Mouse (Mus musculus) heart, adult 2 months (tissue): ENCODE measurements at regions not wholly inside any gene's neighbourhood (a gene's known extent, or its start where the extent isn't known, plus 50 kb on each side); places are given as distances from the start of the nearest gene placed in this dataset.

ENCODE experiments used
- DNase-seq, 2 experiments: peaks; one replicate each; pipeline ENCODE4 v3.0.0; 2021
- H3K27ac ChIP-seq: fragments of 200-600 bp; 2 replicates; pipeline ENCODE4 v1.8.1; 2022
- H3K27me3 ChIP-seq: fragments of 200-500 bp; 2 replicates; pipeline ENCODE4 v1.6.1; 2012; ENCODE audit warnings: mild to moderate bottlenecking, low read length, inconsistent platforms, mixed read lengths; ENCODE audit not compliant: control insufficient read depth, insufficient read depth
- H3K36me3 ChIP-seq: fragments of 200-500 bp; 2 replicates; pipeline ENCODE4 v1.6.1; 2012; ENCODE audit warnings: low read length, inconsistent platforms; ENCODE audit not compliant: control insufficient read depth, insufficient read depth
- H3K4me1 ChIP-seq: fragments of 200-500 bp; 2 replicates; pipeline ENCODE4 v1.6.1; 2011; ENCODE audit warnings: low read length; ENCODE audit not compliant: control insufficient read depth, insufficient read depth
- H3K4me3 ChIP-seq: fragments of 200-600 bp; 2 replicates; pipeline ENCODE4 v1.8.1; 2022
- H3K79me2 ChIP-seq: fragments of 200-500 bp; replicated peaks from 2 replicates; pipeline ENCODE4 v1.6.1; 2012; ENCODE audit warnings: mild to moderate bottlenecking, inconsistent platforms, low read length, moderate library complexity, mixed read lengths; ENCODE audit not compliant: control insufficient read depth, insufficient read depth
- H3K9ac ChIP-seq: fragments of 200-500 bp; 2 replicates; pipeline ENCODE4 v1.6.1; 2012; ENCODE audit warnings: low read depth, mild to moderate bottlenecking, control low read depth, inconsistent platforms, low read length, mixed read lengths
- CTCF ChIP-seq: fragments of 200-600 bp; IDR thresholded peaks from 2 replicates; pipeline ENCODE4 v1.8.1; 2022; ENCODE audit warnings: antibody characterized with exemption, mild to moderate bottlenecking, moderate library complexity
- EP300 ChIP-seq: fragments of 200-500 bp; IDR thresholded peaks from 2 replicates; pipeline ENCODE4 v1.6.1; 2011; ENCODE audit warnings: low read depth, low read length, control low read depth; ENCODE audit not compliant: insufficient read depth
- POLR2A ChIP-seq: fragments of 200-500 bp; IDR thresholded peaks from 2 replicates; pipeline ENCODE4 v1.6.1; 2011; ENCODE audit warnings: mild to moderate bottlenecking, low read depth, low read length, control low read depth; ENCODE audit not compliant: insufficient read depth
- WGBS: fragments of 180-500 bp; shearing (Covaris S2); methylation state at CpG from one replicate; pipeline ENCODE4 v1.1.7; 2018; 5-methylcytosine and 5-hydroxymethylcytosine counted together
- intact Hi-C: fragments of 180-260 bp; cut with DNase I; formaldehyde crosslinking; loops from one replicate; pipeline ENCODE4 v1.15.1; 2025

- TF ChIP-seq POLR2A = no peak
- TF ChIP-seq CTCF = no peak
- no peak for TF ChIP-seq EP300
- Histone ChIP-seq H3K79me2 (no peaks in the 10 kb centered on the region), H3K9ac (no peak overlapping the region), H3K27me3 (no peaks in the 10 kb centered on the region), H3K36me3 (no peaks in the 10 kb centered on the region), H3K27ac (no peak overlapping the region), H3K4me1 (no peaks in the 10 kb centered on the region), H3K4me3 (no peak overlapping the region)
- intact Hi-C loops = no loop called here
- WGBS = 71% methylated on average over 15 of the region's 15 CpGs
- no peak for DNase-seq
Measured at GRCm38 (mm10) chr13:16100253-16100652, 88.6 kb downstream of the Inhba start.

GRCm38 (mm10) chr13:16114837-16115236, 103.2 kb downstream of the Inhba start:
- H3K4me1 ChIP-seq = no peaks in the 10 kb centered on the region
- H3K27me3 ChIP-seq = no peaks in the 10 kb centered on the region
- intact Hi-C loops = no loop called here
- H3K27ac ChIP-seq = no peak overlapping the region
- no peak for TF ChIP-seq CTCF
- TF ChIP-seq POLR2A = no peak
- no peak for TF ChIP-seq EP300
- no peaks in the 10 kb centered on the region for H3K79me2 ChIP-seq
- no peak overlapping the region for H3K9ac ChIP-seq
- H3K36me3 ChIP-seq = no peaks in the 10 kb centered on the region
- H3K4me3 ChIP-seq = no peak overlapping the region
- 33% methylated on average over 2 of the region's 2 CpGs for WGBS
- no peak for DNase-seq

- H3K27ac ChIP-seq = no peak overlapping the region
- no peak overlapping the region for H3K9ac ChIP-seq
- H3K79me2 ChIP-seq = no peaks in the 10 kb centered on the region
- intact Hi-C loops = no loop called here
- no peaks in the 10 kb centered on the region for H3K27me3 ChIP-seq
- no peaks in the 10 kb centered on the region for H3K36me3 ChIP-seq
- no peak for DNase-seq
- TF ChIP-seq EP300 = no peak
- TF ChIP-seq POLR2A = no peak
- TF ChIP-seq CTCF = no peak
- H3K4me1 ChIP-seq = no peaks in the 10 kb centered on the region
- H3K4me3 ChIP-seq = no peak overlapping the region
Measured at GRCm38 (mm10) chr13:16146686-16147085, 135.0 kb downstream of the Inhba start.

GRCm38 (mm10) chr13:16154926-16155325, 143.3 kb downstream of the Inhba start:
- H3K79me2 ChIP-seq = no peaks in the 10 kb centered on the region
- intact Hi-C loops = no loop called here
- H3K27me3 ChIP-seq = no peaks in the 10 kb centered on the region

GRCm38 (mm10) chr13:16165204-16165894, 153.7 kb downstream of the Inhba start:
- intact Hi-C loops = no loop called here
- H3K27me3 ChIP-seq = no peaks in the 10 kb centered on the region
- no peak overlapping the region for H3K4me3 ChIP-seq
- TF ChIP-seq CTCF (no peak), EP300 (no peak), POLR2A (no peak)
- H3K79me2 ChIP-seq = no peaks in the 10 kb centered on the region
- DNase-seq = no peak
- no peak overlapping the region for H3K9ac ChIP-seq
- no peaks in the 10 kb centered on the region for H3K36me3 ChIP-seq
- no peak overlapping the region for H3K27ac ChIP-seq
- H3K4me1 ChIP-seq = no peaks in the 10 kb centered on the region
- WGBS = 67% methylated on average over 5 of the region's 5 CpGs

More at GRCm38 (mm10) chr13:16154926-16155325, 143.3 kb downstream of the Inhba start:
- 97% methylated on average over 1 of the region's 1 CpGs for WGBS
- no peak overlapping the region for H3K9ac ChIP-seq
- no peak for DNase-seq
- H3K4me1 ChIP-seq = no peaks in the 10 kb centered on the region
- H3K4me3 ChIP-seq = no peak overlapping the region
- H3K27ac ChIP-seq = no peak overlapping the region
- no peak for TF ChIP-seq POLR2A
- no peak for TF ChIP-seq CTCF
- TF ChIP-seq EP300 = no peak
- no peaks in the 10 kb centered on the region for H3K36me3 ChIP-seq

GRCm38 (mm10) chr13:16196692-16197091, 185.0 kb downstream of the Inhba start:
- no peak overlapping the region for H3K9ac ChIP-seq
- H3K79me2 ChIP-seq = no peaks in the 10 kb centered on the region
- no peaks in the 10 kb centered on the region for H3K36me3 ChIP-seq
- 59% methylated on average over 1 of the region's 1 CpGs for WGBS
- H3K4me1 ChIP-seq = no peaks in the 10 kb centered on the region
- no peak overlapping the region for H3K4me3 ChIP-seq
- no peak overlapping the region for H3K27ac ChIP-seq
- no peak for DNase-seq
- no peak for TF ChIP-seq POLR2A
- TF ChIP-seq EP300 = no peak
- no peak for TF ChIP-seq CTCF
- intact Hi-C loops = no loop called here
- H3K27me3 ChIP-seq = no peaks in the 10 kb centered on the region
